Mouse (Mus musculus): ENCODE data around the gene Gm36864. TPM values are rescaled to one million over a fixed set of nuclear protein-coding genes. Genes with fewer than 3 reads are reported as not detected.

The Gm36864 gene
- polyA plus RNA-seq, 1 experiment from 2014 or later: not detected

GRCm38 (mm10) chr7:44268117-44268516 is 32.1 kb downstream of the Gm36864 start:
- DNase-seq (ENCODE audit: low spot score): no peak
- WGBS: 86% methylated on average over 11 of the region's 11 CpGs

GRCm38 (mm10) chr7:44269397-44269796 is 33.4 kb downstream of the Gm36864 start:
- H3K27ac ChIP-seq: no peak overlapping the region
- H3K27me3 ChIP-seq (ENCODE audit: insufficient read depth, poor library complexity, severe bottlenecking): peaks cover 38% of the 10 kb centered on the region
- no peaks in the 10 kb centered on the region for H3K9me3 ChIP-seq
- no peaks in the 10 kb centered on the region for H3K36me3 ChIP-seq
- 91% methylated on average over 2 of the region's 2 CpGs for WGBS
- H3K4me1 ChIP-seq (replicated peaks): peaks cover 4% of the 10 kb centered on the region; the same call in 1 of the 2 replicates
- no peak for DNase-seq (ENCODE audit: low spot score)
- no peak overlapping the region for H3K4me3 ChIP-seq

More at GRCm38 (mm10) chr7:44268117-44268516, 32.1 kb downstream of the Gm36864 start:
- Histone ChIP-seq H3K27me3 (ENCODE audit: insufficient read depth, poor library complexity, severe bottlenecking) (peaks cover 37% of the 10 kb centered on the region), H3K9me3 (no peaks in the 10 kb centered on the region), H3K4me3 (no peak overlapping the region), H3K4me1 (replicated peaks) (peaks cover 5% of the 10 kb centered on the region), H3K27ac (no peak overlapping the region), H3K36me3 (no peaks in the 10 kb centered on the region)

GRCm38 (mm10) chr7:44271309-44271708 is 35.3 kb downstream of the Gm36864 start:
- no peaks in the 10 kb centered on the region for H3K9me3 ChIP-seq
- H3K27me3 ChIP-seq (ENCODE audit: insufficient read depth, poor library complexity, severe bottlenecking): peaks cover 47% of the 10 kb centered on the region
- WGBS: 73% methylated on average over 2 of the region's 2 CpGs
- H3K4me3 ChIP-seq: no peak overlapping the region
- DNase-seq (ENCODE audit: low spot score): no peak
- H3K4me1 ChIP-seq (replicated peaks): peaks cover 4% of the 10 kb centered on the region; the same call in 1 of the 2 replicates
- H3K36me3 ChIP-seq: no peaks in the 10 kb centered on the region
- H3K27ac ChIP-seq: no peak overlapping the region

GRCm38 (mm10) chr7:44272546-44272945 is 36.6 kb downstream of the Gm36864 start:
- H3K4me1 ChIP-seq (replicated peaks): peaks cover 4% of the 10 kb centered on the region; the same call in 1 of the 2 replicates
- H3K4me3 ChIP-seq: no peak overlapping the region
- WGBS: 92% methylated on average over 7 of the region's 7 CpGs
- no peak for DNase-seq (ENCODE audit: low spot score)
- no peaks in the 10 kb centered on the region for H3K9me3 ChIP-seq
- H3K36me3 ChIP-seq: no peaks in the 10 kb centered on the region
- H3K27ac ChIP-seq: no peak overlapping the region
- peaks cover 43% of the 10 kb centered on the region for H3K27me3 ChIP-seq (ENCODE audit: insufficient read depth, poor library complexity, severe bottlenecking)

GRCm38 (mm10) chr7:44273446-44273845 is 37.5 kb downstream of the Gm36864 start:
- Histone ChIP-seq H3K9me3 (0 out of 2 replicates have a peak, but pooled peaks cover 5% of the 10 kb centered on the region), H3K27ac (no peak overlapping the region), H3K4me3 (no peak overlapping the region), H3K36me3 (no peaks in the 10 kb centered on the region), H3K4me1 (replicated peaks) (peaks cover 4% of the 10 kb centered on the region; the same call in 1 of the 2 replicates), H3K27me3 (ENCODE audit: insufficient read depth, poor library complexity, severe bottlenecking) (peaks cover 34% of the 10 kb centered on the region)
- no peak for DNase-seq (ENCODE audit: low spot score)
- 54% methylated on average over 7 of the region's 7 CpGs for WGBS

- Histone ChIP-seq H3K36me3 (no peaks in the 10 kb centered on the region), H3K27ac (no peak overlapping the region), H3K4me3 (no peak overlapping the region), H3K4me1 (replicated peaks) (peaks cover 4% of the 10 kb centered on the region; the same call in 1 of the 2 replicates), H3K27me3 (ENCODE audit: insufficient read depth, poor library complexity, severe bottlenecking) (peaks cover 32% of the 10 kb centered on the region), H3K9me3 (0 out of 2 replicates have a peak, but pooled peaks cover 5% of the 10 kb centered on the region)
- DNase-seq (ENCODE audit: low spot score): no peak
- 39% methylated on average over 11 of the region's 11 CpGs for WGBS
Observed at GRCm38 (mm10) chr7:44274096-44274495, 38.1 kb downstream of the Gm36864 start.

GRCm38 (mm10) chr7:44275546-44275945 is 39.6 kb downstream of the Gm36864 start:
- no peak for DNase-seq (ENCODE audit: low spot score)
- 73% methylated on average over 3 of the region's 3 CpGs for WGBS
- H3K36me3 ChIP-seq: no peaks in the 10 kb centered on the region
- H3K9me3 ChIP-seq: 0 out of 2 replicates have a peak, but pooled peaks cover 5% of the 10 kb centered on the region
- H3K4me1 ChIP-seq (replicated peaks): peaks cover 4% of the 10 kb centered on the region; the same call in 1 of the 2 replicates
- no peak overlapping the region for H3K4me3 ChIP-seq
- H3K27ac ChIP-seq: no peak overlapping the region
- H3K27me3 ChIP-seq (ENCODE audit: insufficient read depth, poor library complexity, severe bottlenecking): peaks cover 32% of the 10 kb centered on the region

- Histone ChIP-seq H3K4me3 (no peak overlapping the region), H3K36me3 (no peaks in the 10 kb centered on the region), H3K4me1 (replicated peaks) (peaks cover 7% of the 10 kb centered on the region; the same call in 1 of the 2 replicates), H3K27ac (no peak overlapping the region), H3K27me3 (ENCODE audit: insufficient read depth, poor library complexity, severe bottlenecking) (peaks cover 32% of the 10 kb centered on the region), H3K9me3 (0 out of 2 replicates have a peak, but pooled peaks cover 5% of the 10 kb centered on the region)
- DNase-seq (ENCODE audit: low spot score): no peak
- WGBS: 68% methylated on average over 10 of the region's 10 CpGs
Observed at GRCm38 (mm10) chr7:44276461-44277249, 40.7 kb downstream of the Gm36864 start.

GRCm38 (mm10) chr7:44277250-44277622 is 41.3 kb downstream of the Gm36864 start:
- peaks cover 32% of the 10 kb centered on the region for H3K27me3 ChIP-seq (ENCODE audit: insufficient read depth, poor library complexity, severe bottlenecking)
- H3K4me1 ChIP-seq (replicated peaks): peaks cover 9% of the 10 kb centered on the region; the same call in 1 of the 2 replicates
- no peak overlapping the region for H3K4me3 ChIP-seq
- 0 out of 2 replicates have a peak, but pooled peaks cover 5% of the 10 kb centered on the region for H3K9me3 ChIP-seq
- peak; percentile 23 for DNase-seq (ENCODE audit: low spot score)
- no peaks in the 10 kb centered on the region for H3K36me3 ChIP-seq
- 49% methylated on average over 2 of the region's 2 CpGs for WGBS
- no peak overlapping the region for H3K27ac ChIP-seq

- H3K27me3 ChIP-seq (ENCODE audit: insufficient read depth, poor library complexity, severe bottlenecking): 0 out of 2 replicates have a peak, but pooled peaks cover 4% of the 10 kb centered on the region
- peaks cover 5% of the 10 kb centered on the region; the same call in 1 of the 2 replicates for H3K4me1 ChIP-seq (replicated peaks)
- H3K9me3 ChIP-seq: 0 out of 2 replicates have a peak, but pooled peaks cover 5% of the 10 kb centered on the region
- 68% methylated on average over 1 of the region's 1 CpGs for WGBS
- no peaks in the 10 kb centered on the region for H3K36me3 ChIP-seq
- no peak for DNase-seq (ENCODE audit: low spot score)
- no peak overlapping the region for H3K4me3 ChIP-seq
- H3K27ac ChIP-seq: no peak overlapping the region
Observed at GRCm38 (mm10) chr7:44280959-44281358, 45.0 kb downstream of the Gm36864 start.

- no peak overlapping the region for H3K4me3 ChIP-seq
Observed at GRCm38 (mm10) chr7:44281586-44281985, 45.6 kb downstream of the Gm36864 start.

GRCm38 (mm10) chr7:44287760-44288159 is 51.8 kb downstream of the Gm36864 start:
- H3K4me1 ChIP-seq (replicated peaks): no peaks in the 10 kb centered on the region
- WGBS: 73% methylated on average over 7 of the region's 7 CpGs

More at GRCm38 (mm10) chr7:44281586-44281985, 45.6 kb downstream of the Gm36864 start:
- Histone ChIP-seq H3K4me1 (replicated peaks) (peaks cover 5% of the 10 kb centered on the region; the same call in 1 of the 2 replicates), H3K36me3 (no peaks in the 10 kb centered on the region), H3K27me3 (ENCODE audit: insufficient read depth, poor library complexity, severe bottlenecking) (no peaks in the 10 kb centered on the region), H3K9me3 (0 out of 2 replicates have a peak, but pooled peaks cover 5% of the 10 kb centered on the region), H3K27ac (no peak overlapping the region)
- no peak for DNase-seq (ENCODE audit: low spot score)
- 81% methylated on average over 7 of the region's 7 CpGs for WGBS

GRCm38 (mm10) chr7:44290986-44291385 is 55.0 kb downstream of the Gm36864 start:
- no peak for DNase-seq (ENCODE audit: low spot score)
- 84% methylated on average over 4 of the region's 4 CpGs for WGBS
- H3K4me1 ChIP-seq (replicated peaks): no peaks in the 10 kb centered on the region
- H3K4me3 ChIP-seq: no peak overlapping the region
- peaks cover 9% of the 10 kb centered on the region; the same call in 1 of the 2 replicates for H3K9me3 ChIP-seq
- H3K27me3 ChIP-seq (ENCODE audit: insufficient read depth, poor library complexity, severe bottlenecking): no peaks in the 10 kb centered on the region
- no peak overlapping the region for H3K27ac ChIP-seq
- no peaks in the 10 kb centered on the region for H3K36me3 ChIP-seq

More at GRCm38 (mm10) chr7:44287760-44288159, 51.8 kb downstream of the Gm36864 start:
- Histone ChIP-seq H3K27me3 (ENCODE audit: insufficient read depth, poor library complexity, severe bottlenecking) (no peaks in the 10 kb centered on the region), H3K9me3 (peaks cover 9% of the 10 kb centered on the region; the same call in 1 of the 2 replicates), H3K36me3 (no peaks in the 10 kb centered on the region), H3K4me3 (no peak overlapping the region), H3K27ac (no peak overlapping the region)
- DNase-seq (ENCODE audit: low spot score): no peak
